Mouse (Mus musculus): ENCODE measurements at regions not wholly inside any gene's neighbourhood (a gene's known extent, or its start where the extent isn't known, plus 50 kb on each side); places are given as distances from the start of the nearest gene placed in this dataset.

- TF ChIP-seq GATA1 (IDR thresholded peaks at IDR 0.05; ENCODE audit: borderline replicate concordance, low read length) = no peak
- TF ChIP-seq FLI1 (IDR thresholded peaks at IDR 0.05; ENCODE audit: low read length) = no peak
Measured at GRCm38 (mm10) chr15:97502056-97502455, 203.6 kb downstream of the Rpap3 start.

Data from megakaryocyte, embryonic 14.5 days (primary cell).